Mouse (Mus musculus): Measurements from ENCODE around the gene Susd3. TPM values are rescaled to one million over a fixed set of nuclear protein-coding genes. Genes with fewer than 3 reads are reported as not detected.

Gene Susd3
- under 1 TPM in 1 of 2 experiments, not detected in 1; 0.97 TPM for total RNA-seq (2021)
- long read RNA-seq, experiment 1, result 0 reads
- long read RNA-seq, experiment 2, result 0 reads

DNA sequence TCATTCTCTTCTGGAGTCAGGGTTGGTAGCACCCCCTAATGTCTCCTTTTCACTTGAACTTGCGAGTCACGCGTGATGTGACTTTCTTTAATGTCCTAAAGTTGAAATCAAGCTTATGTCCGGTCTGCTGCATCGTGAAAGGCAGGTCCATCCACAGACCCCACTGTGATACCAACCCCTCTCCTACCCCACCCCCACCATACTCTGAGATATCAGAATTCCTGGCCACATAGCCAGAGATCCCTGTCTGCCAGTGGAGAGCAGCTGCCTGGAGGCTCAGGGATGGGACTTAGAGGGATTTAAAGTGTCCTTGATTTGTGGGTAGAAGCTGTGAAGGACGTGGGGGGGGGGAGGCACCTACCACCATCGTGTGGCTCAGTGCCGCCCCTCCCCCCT lies at the start of gene Susd3:
Gene Susd3, minus strand, starts transcription at position 240 of the 396 bp plus-strand sequence.
- no peak for DNase-seq
- Histone ChIP-seq H3K27ac (no peak within 1 kb of the TSS; the same call in 1 of the 2 replicates), H3K4me3 (peak within 1 kb of the TSS; percentile 73)
- no peak for TF ChIP-seq CTCF (IDR thresholded peaks at IDR 0.05)
- intact Hi-C loops (cut with DNase I), result no loop called here

DNA sequence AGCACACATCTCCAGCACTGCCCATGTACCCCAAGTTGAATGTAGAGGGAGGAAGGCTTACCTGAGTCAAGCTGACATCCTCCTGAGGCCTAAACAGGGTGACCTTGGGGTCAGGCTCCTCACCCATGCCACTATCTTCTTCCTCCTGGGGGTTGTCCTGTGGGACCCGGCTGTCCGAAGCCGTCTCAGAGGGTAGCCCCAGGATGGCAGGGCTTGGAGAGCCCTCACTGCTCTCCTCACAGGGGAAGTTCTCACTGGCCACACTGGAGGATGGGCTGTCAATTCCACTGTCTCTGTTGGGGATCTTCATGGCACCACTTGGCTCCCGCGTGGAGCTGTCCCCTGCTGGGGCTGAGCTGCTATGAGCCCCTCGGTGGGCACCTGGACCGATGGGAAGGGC lies 47.8 kb upstream of the Susd3 start:
- Histone ChIP-seq H3K4me3 (no peak overlapping the region), H3K27ac (no peak overlapping the region)
- TF ChIP-seq CTCF (IDR thresholded peaks at IDR 0.05), result no peak
- intact Hi-C loops (cut with DNase I), result no loop called here
- no peak for DNase-seq

DNA sequence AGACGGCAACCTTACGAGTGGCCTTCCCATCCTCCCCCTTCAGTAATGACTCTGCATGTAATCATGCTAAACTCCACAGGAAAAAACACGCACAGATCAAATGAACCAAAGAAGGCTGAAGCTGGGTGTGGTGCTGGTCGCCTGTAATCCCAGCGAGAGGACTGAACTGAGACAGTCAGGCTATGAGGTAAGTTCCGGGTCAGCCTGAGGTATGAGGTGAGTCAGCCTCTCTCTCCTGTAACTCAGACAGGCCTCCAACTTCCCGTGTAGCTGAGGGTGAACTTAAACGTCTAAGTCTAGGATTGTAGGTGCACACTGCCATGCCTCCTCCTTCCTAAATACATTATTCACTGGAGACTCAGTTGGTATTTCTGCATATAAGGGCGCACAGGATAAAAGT lies 45.6 kb upstream of the Susd3 start:
- DNase-seq, result no peak
- Histone ChIP-seq H3K27ac (no peak overlapping the region), H3K4me3 (no peak overlapping the region)
- intact Hi-C loops (cut with DNase I), result no loop called here
- no peak for TF ChIP-seq CTCF (IDR thresholded peaks at IDR 0.05)

DNA sequence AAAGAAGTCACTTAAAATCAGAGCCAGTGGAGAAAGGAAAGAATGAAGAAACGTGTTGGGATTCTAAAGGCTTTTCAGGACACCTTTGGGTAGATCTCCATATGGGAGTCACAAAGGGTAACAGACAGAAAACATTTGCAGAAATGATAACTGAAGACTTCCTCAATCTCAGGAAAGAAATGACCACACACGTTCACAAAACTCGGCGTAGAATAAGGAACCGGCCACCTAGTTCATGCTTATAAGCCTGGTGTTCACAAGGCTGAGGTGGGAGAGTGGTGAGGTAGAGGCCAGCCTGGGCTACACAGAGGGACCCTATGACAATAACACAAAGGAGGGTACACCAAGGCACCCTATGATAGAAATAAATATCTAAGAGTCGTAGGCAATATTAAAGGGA lies 43.4 kb upstream of the Susd3 start:
- TF ChIP-seq CTCF (IDR thresholded peaks at IDR 0.05), result no peak
- intact Hi-C loops (cut with DNase I), result no loop called here
- H3K27ac ChIP-seq, result no peak overlapping the region
- no peak overlapping the region for H3K4me3 ChIP-seq
- no peak for DNase-seq

DNA sequence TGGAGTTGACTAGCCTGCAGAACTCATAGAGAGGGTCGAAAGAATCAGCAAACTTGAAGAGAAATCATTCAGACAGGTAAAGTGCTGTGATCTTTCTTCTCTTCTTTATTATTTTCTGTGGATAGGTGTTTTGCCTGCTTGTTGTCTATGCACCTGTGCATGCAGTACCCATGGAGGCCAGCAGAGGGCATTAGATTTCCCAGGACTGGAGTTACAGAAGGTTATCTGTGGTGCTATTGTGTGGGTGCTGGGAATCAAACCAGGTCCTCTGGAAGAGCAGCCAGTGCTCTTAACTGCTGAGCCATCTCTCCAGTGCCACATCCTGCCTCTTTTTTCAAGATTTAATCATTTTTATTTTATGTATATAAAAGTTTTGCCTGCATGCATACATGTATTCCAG lies 42.9 kb upstream of the Susd3 start:
- peak; percentile 63 for TF ChIP-seq CTCF (IDR thresholded peaks at IDR 0.05)
- DNase-seq, result no peak
- intact Hi-C loops (cut with DNase I), result no loop called here
- no peak overlapping the region for H3K27ac ChIP-seq
- H3K4me3 ChIP-seq, result no peak overlapping the region

DNA sequence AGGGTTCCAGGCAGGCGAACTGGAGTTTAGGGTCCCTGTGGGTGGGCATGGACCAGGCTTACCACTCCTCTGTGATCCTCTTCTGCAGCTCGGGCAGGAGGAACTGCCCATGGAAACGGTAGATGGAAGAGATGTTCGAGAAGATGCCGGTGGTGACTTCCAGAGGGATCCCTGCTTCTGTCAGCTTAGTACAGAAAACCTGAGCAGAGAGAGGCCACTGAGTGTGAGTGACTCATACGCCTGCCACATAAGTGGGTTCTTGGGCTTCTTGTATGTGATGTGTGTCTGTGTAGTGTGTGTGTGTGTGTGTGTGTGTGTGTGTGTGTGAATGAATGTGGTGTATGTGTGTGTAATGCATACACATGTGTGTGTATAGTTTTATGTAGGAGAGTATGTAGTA lies 38.7 kb upstream of the Susd3 start:
- DNase-seq, result no peak
- intact Hi-C loops (cut with DNase I), result no loop called here
- no peak overlapping the region for H3K4me3 ChIP-seq
- no peak for TF ChIP-seq CTCF (IDR thresholded peaks at IDR 0.05)
- H3K27ac ChIP-seq, result no peak overlapping the region

DNA sequence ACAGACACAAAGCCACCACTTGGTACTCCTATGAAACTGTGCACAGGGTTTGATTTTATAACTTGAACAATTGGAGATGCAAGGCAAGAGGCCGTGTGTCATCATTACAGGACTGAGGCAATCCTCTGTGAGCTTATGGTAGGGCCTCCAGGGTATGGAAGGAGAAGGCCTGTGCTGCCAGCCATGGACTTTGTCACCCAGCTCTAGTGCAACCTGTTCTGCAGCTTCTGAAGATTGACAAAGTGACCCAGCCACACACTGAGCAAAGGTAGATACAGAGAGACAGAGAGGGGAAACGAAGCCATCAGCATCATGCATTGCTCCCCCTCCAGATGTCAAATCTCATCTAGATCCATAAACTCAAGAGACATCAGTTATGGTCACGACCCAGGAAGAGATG lies 38.2 kb upstream of the Susd3 start:
- no peak for TF ChIP-seq CTCF (IDR thresholded peaks at IDR 0.05)
- intact Hi-C loops (cut with DNase I), result no loop called here
- H3K4me3 ChIP-seq, result no peak overlapping the region
- DNase-seq, result no peak
- no peak overlapping the region for H3K27ac ChIP-seq

DNA sequence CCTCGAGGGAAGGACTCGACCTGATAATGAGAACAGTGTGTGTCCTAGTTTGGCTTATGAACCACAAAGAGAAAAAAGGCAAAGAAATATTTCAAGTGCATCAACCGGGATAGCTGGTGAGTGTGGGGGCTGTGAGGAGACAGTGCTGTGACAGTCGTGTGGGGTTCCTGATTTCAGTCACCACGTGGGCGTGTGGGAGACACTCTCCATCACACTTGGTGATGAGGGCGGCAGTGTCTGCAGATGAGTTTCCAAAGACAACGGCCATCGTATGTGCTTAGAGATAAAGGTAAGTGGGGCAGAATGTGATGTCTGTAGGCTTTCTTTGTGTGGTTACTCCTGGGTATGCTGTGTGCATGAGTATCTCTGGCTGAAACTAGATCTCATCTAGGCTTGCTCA lies 35.2 kb upstream of the Susd3 start:
- DNase-seq, result no peak
- no peak for TF ChIP-seq CTCF (IDR thresholded peaks at IDR 0.05)
- H3K27ac ChIP-seq, result no peak overlapping the region
- no peak overlapping the region for H3K4me3 ChIP-seq
- intact Hi-C loops (cut with DNase I), result loop anchor here (5.0 kb wide), 1 partner anchor 56 kb away; no protein-coding TSS in a partner anchor

DNA sequence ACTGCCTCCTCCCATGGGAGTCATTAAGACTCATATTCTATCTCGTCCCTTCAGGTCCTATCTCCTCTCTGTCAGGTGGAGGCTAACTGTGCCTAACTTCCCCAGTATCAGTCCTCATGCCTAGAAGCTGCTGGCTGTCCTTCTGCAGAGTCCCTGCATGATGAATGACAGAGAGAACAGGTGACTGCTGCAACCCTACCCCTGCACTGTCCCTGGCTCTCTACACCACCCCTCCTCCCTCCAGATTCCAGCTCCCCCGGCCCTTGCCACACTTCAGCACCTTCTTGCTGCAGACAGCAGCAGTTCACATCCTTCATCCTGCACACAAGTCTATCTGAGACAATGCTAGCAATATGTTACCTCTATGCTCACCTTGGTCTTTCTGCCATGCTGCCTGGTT lies 33.7 kb upstream of the Susd3 start:
- intact Hi-C loops (cut with DNase I), result loop anchor here (5.0 kb wide), 1 partner anchor 55 kb away; no protein-coding TSS in a partner anchor
- peak overlapping the region; percentile 54; the same call in 1 of the 2 replicates for H3K27ac ChIP-seq
- no peak for TF ChIP-seq CTCF (IDR thresholded peaks at IDR 0.05)
- H3K4me3 ChIP-seq, result no peak overlapping the region
- peak; percentile 78 for DNase-seq

DNA sequence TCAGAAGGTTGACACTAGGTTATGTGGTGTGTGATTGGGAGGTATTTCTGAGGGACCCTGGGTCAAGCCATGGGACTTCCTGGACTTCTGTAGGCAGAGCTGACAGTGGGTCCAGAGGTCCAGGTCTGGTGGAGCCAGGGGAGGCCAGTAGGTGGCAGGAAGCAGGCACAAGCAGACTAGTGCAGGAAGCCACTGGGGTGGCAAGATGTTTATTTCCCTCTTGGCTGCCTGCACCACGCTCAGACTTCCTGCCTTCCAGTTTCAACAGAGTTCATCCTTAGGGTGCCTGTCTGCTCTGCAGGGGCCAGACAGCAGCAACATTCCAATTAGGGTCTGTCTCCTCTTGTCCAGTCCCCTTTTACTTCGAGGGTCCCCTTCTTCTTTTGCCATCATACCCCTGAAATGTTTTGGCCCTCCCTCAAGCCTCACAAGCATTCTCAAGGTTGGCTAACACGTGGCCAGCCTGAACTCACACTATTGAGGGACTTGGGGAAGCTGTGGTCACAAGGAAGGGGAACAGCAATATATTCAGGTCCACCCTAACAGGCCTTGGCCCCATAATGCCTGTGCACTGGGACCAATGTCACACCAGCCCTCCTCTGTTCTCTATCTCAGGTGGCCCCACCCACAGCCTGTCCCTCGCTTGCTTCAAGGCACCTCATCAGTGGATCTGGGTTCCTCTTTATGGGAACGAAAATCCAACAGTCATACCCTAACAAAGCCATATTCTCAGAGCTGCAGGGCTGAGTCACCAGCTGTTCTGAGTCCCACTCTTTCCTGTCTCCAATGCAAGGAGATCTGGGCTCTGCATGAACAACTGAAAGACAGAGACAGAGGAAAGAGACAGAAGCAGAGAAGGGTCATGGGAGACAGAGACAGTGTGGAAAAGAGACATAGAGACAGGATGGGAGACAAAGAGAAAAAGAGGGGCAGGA lies 23.6 kb upstream of the Susd3 start:
- peak; percentile 48 for DNase-seq
- Histone ChIP-seq H3K4me3 (no peak overlapping the region), H3K27ac (no peak overlapping the region)
- peak; percentile 41 for TF ChIP-seq CTCF (IDR thresholded peaks at IDR 0.05)
- intact Hi-C loops (cut with DNase I), result no loop called here

DNA sequence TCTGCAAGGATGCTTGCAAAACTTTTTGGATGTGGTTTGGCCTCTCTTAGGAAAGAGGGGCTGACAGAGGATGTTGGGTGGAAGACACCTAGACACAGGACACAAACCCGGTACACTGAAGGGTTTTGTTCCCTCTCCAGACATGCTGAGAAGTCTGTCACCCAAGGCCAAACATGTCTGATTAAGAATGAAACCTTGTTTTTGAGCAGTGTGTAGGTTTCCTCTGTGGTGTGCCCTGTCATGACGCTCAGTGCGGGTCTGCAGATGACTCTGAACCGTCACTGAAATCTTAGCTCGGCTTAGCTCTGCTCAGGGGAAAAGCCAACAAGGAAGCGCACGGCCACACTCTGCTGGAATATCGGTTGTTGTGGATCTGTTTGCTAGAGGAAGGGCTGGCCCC lies 22.0 kb upstream of the Susd3 start:
- Histone ChIP-seq H3K27ac (no peak overlapping the region), H3K4me3 (no peak overlapping the region)
- intact Hi-C loops (cut with DNase I), result no loop called here
- DNase-seq, result no peak
- TF ChIP-seq CTCF (IDR thresholded peaks at IDR 0.05), result no peak

DNA sequence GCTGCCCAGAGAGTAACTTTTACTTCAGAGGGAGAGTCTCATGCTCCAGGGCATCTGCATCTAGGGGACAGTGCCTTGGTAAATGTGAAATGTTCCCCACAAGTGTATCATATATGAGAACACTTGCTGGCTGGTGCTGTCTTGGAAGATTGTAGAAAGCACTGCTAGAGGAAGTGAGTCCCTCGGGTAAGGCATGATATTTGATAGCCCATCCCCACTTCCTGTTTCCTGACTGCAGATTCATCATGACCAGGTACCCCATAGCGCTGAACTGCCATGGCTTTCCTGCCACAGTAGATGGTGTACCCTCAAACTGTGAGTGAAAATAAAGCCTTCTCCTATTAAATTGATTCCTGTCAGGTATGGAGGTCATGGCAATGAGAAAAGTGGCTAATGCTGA lies 19.1 kb upstream of the Susd3 start:
- TF ChIP-seq CTCF (IDR thresholded peaks at IDR 0.05), result no peak
- DNase-seq, result no peak
- intact Hi-C loops (cut with DNase I), result no loop called here
- no peak overlapping the region for H3K4me3 ChIP-seq
- H3K27ac ChIP-seq, result no peak overlapping the region

DNA sequence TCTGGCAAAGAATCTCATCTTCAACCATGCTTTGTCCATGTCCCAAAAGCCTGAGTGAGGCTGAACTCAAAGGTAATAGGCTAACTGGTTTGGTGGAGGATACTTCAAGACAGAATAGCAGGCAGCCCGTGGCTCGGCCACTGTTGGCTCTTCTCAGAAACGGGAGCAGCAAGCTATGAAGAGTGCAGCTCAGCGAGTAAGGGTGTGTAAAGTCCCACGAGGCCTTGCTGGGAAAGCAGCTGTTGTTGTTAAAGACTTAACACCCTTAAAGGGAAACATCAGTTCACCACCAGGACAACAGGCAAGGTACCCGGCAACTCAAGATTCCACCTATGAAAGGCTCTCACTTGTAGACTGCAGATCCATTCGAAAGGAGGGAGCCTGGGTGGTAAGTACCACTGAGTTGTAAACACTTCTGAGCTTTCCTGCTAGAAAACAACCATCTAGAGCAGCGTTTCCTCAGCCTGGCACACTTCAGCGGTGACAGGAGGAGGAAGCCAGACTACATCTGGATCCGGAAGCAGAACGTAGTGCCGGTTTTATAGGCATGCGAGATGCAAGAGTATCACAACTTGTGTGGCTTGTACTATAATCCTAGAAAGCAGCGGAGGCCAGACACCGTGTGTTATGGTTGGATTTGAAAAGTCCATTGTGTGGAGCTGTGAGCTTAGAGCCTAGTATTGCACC lies 11.7 kb upstream of the Susd3 start:
- H3K27ac ChIP-seq, result no peak overlapping the region
- intact Hi-C loops (cut with DNase I), result no loop called here
- H3K4me3 ChIP-seq, result no peak overlapping the region
- DNase-seq, result no peak
- no peak for TF ChIP-seq CTCF (IDR thresholded peaks at IDR 0.05)
